Mouse (Mus musculus) neural tube, embryonic 13.5 days (tissue): Measurements from ENCODE around the gene Gal3st2. TPM values are rescaled to one million over a fixed set of nuclear protein-coding genes. Genes with fewer than 3 reads are reported as not detected.
"Not testable (repeated sequence)": the region's sequence is repeated elsewhere in the genome, so short reads cannot be mapped to it uniquely, and the experiment has no call there.

Experiments
- ATAC-seq: fragments of 200-750 bp; cut with Nextera tagmentation; 2 replicates; pipeline ENCODE4 v1.8.0; 2017; ENCODE audit warnings: low read depth, mild to moderate bottlenecking, moderate TSS enrichment, moderate library complexity
- H3K27ac ChIP-seq: fragments of 300-500 bp; sonication (generic); replicated peaks from 2 replicates; pipeline ENCODE4 v1.5.1; 2015; ENCODE audit warnings: moderate library complexity, mild to moderate bottlenecking, inconsistent platforms
- H3K27me3 ChIP-seq: fragments of 300-500 bp; sonication (generic); 2 replicates; pipeline ENCODE4 v1.6.1; 2015; ENCODE audit warnings: mild to moderate bottlenecking, inconsistent platforms
- H3K36me3 ChIP-seq: fragments of 300-500 bp; sonication (generic); 2 replicates; pipeline ENCODE4 v1.6.1; 2015; ENCODE audit warnings: mild to moderate bottlenecking, inconsistent platforms
- H3K4me1 ChIP-seq: fragments of 300-500 bp; sonication (generic); replicated peaks from 2 replicates; pipeline ENCODE4 v1.6.1; 2015; ENCODE audit warnings: inconsistent platforms
- H3K4me2 ChIP-seq: fragments of 300-500 bp; sonication (generic); 2 replicates; pipeline ENCODE4 v1.6.1; 2015; ENCODE audit warnings: inconsistent platforms, mild to moderate bottlenecking, moderate library complexity
- H3K4me3 ChIP-seq: fragments of 300-500 bp; sonication (generic); 2 replicates; pipeline ENCODE4 v1.5.1; 2015; ENCODE audit warnings: mild to moderate bottlenecking, inconsistent platforms
- H3K9ac ChIP-seq: fragments of 300-500 bp; sonication (generic); 2 replicates; pipeline ENCODE4 v1.6.1; 2015; ENCODE audit warnings: moderate library complexity, mild to moderate bottlenecking, inconsistent platforms
- H3K9me3 ChIP-seq: fragments of 300-500 bp; sonication (generic); 2 replicates; pipeline ENCODE4 v1.6.1; 2016; ENCODE audit warnings: inconsistent platforms
- WGBS: fragments of 180-500 bp; shearing (Covaris S2); methylation state at CpG from one replicate; pipeline ENCODE4 v1.1.7; 2015; 5-methylcytosine and 5-hydroxymethylcytosine counted together
- polyA plus RNA-seq: library from polyadenylated mRNA; unstranded; fragments of >200 nt; fragmentation: Nextera tagmentation; extraction: Ambion mirVana; gene quantifications from 2 replicates; pipeline ENCODE4 v1.2.1, GENCODE M21; 2015

Gene Gal3st2
- polyA plus RNA-seq, 1 experiment from 2014 or later = not detected

DNA sequence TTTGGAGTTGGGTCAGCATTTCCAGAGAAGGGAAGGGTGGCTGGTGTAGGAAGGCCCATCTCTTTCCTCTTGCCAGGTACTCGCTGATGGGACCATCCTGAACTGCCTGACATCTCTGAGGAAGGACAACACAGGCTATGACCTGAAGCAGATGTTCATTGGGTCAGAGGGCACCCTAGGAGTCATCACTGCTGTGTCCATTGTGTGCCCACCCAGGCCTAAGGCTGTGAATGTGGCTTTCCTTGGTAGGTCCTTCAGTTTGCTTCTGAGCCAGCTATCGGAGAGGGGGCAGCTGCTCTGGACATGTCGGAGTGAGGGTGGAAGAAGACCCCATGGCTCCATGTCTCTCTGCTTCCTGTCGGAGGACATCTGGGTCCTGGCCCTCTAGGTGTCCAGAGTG is 25.9 kb upstream of the Gal3st2 start:
- no peaks in the 10 kb centered on the region for H3K4me1 ChIP-seq
- H3K27me3 ChIP-seq = no peaks in the 10 kb centered on the region
- H3K9ac ChIP-seq = no peak overlapping the region
- no peaks in the 10 kb centered on the region for H3K9me3 ChIP-seq
- no peak overlapping the region for H3K27ac ChIP-seq
- peaks cover 19% of the 10 kb centered on the region for H3K36me3 ChIP-seq
- no peak for ATAC-seq
- no peak overlapping the region for H3K4me3 ChIP-seq
- WGBS = 92% methylated on average over 4 of the region's 4 CpGs
- H3K4me2 ChIP-seq = no peak overlapping the region

DNA sequence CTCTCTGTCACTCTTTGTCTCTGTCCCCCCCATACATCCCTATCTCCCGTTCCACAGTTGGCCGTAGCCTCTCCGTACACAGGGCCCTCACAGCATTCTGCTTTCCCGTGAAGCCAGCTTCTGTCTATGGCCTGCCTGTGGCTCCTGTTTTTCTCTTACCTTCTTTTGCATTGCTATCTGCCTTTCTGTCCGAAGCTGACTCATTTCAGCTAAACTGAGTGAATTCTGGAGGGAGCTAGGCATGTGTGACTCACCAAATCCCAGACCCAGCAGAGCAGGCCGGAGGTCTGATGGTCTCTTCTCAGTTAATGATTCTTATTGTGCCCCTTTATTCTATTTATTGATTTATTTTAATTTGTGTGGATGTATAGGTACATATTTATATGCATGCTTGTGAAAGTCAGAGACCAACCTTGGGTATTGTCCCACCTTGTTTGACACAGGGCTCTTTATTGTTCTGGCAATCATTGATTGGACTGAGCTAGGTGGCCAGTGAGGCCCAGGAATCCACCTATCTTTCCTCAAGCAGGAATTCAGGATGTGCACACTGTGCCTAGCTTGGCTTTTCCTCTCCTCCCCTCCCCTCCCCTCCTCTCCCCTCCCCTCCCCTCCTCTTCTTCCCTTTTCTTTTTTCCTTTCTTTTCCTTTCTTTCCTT is 25.1 kb upstream of the Gal3st2 start:
- Histone ChIP-seq H3K4me1 (no peaks in the 10 kb centered on the region), H3K9me3 (no peaks in the 10 kb centered on the region), H3K27me3 (no peaks in the 10 kb centered on the region), H3K9ac (no peak overlapping the region), H3K4me3 (no peak overlapping the region), H3K4me2 (no peak overlapping the region), H3K27ac (no peak overlapping the region), H3K36me3 (peaks cover 19% of the 10 kb centered on the region)
- 90% methylated on average over 6 of the region's 6 CpGs for WGBS
- ATAC-seq = no peak

DNA sequence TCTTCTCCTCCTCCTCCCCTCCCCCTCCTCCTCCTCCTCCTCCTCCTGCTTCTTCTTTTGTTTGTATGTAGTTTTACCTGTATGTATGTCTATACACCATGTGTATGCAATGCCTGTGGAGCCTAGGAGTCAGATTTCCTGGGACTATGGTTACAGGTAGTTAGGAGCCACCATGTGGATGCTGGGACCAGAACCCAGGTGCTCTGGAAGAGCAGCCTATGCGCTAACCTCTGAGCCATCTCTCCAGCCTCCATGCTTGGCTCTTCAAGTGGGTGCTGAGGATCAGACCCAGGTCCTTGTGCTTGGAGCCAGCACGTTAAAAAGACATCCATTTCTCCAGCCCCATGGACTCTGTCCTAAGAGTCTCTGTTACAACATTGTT is 24.6 kb upstream of the Gal3st2 start:
- no peak for ATAC-seq
- Histone ChIP-seq H3K4me1 (no peaks in the 10 kb centered on the region), H3K4me3 (no peak overlapping the region), H3K4me2 (no peak overlapping the region), H3K9ac (no peak overlapping the region), H3K27ac (no peak overlapping the region), H3K36me3 (peaks cover 19% of the 10 kb centered on the region), H3K27me3 (no peaks in the 10 kb centered on the region), H3K9me3 (no peaks in the 10 kb centered on the region)
- WGBS = 94% methylated on average over 2 of the region's 2 CpGs

DNA sequence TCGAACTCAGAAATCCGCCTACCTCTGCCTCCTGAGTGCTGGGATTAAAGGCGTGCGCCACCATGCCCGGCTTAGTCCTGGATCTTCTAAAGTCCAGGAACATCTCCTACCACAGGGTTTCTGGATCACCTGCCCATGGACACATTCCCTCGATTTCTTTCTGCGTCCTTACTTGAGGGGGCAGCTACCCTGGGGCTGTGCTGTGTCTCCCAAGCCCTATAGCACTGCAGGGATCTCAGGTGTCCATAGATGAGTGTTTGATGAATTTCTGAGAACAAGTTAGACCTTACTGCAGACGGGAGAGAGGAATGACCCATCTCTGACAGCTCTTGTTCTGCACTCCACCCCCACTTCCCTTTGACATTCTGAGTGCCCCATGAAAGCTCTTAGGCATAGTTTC is 23.8 kb upstream of the Gal3st2 start:
- no peak overlapping the region for H3K4me2 ChIP-seq
- 96% methylated on average over 8 of the region's 8 CpGs for WGBS
- no peak overlapping the region for H3K9ac ChIP-seq
- H3K36me3 ChIP-seq = peaks cover 19% of the 10 kb centered on the region
- no peaks in the 10 kb centered on the region for H3K9me3 ChIP-seq
- H3K27me3 ChIP-seq = no peaks in the 10 kb centered on the region
- no peak for ATAC-seq
- H3K27ac ChIP-seq = no peak overlapping the region
- no peaks in the 10 kb centered on the region for H3K4me1 ChIP-seq
- H3K4me3 ChIP-seq = no peak overlapping the region

DNA sequence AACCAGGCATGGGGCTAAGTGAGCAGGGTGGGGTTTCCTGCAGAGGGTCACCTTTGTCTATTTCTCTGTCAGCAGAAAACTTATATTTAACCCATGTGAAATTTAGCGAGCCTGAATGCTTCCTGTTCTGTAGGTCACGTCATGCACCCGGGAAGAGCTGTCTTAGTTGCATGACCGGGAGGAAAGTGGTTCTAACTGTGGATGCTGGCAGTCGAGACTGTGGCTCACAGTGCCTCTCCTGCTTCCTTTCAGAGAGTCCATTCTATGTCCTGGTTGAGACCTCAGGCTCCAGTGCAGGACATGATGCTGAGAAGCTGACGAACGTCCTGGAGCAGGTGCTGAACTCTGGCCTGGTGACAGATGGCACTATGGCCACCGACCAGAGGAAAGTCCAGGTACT is 22.5 kb upstream of the Gal3st2 start:
- WGBS = 89% methylated on average over 8 of the region's 8 CpGs
- not testable (repeated sequence) for H3K9ac ChIP-seq

DNA sequence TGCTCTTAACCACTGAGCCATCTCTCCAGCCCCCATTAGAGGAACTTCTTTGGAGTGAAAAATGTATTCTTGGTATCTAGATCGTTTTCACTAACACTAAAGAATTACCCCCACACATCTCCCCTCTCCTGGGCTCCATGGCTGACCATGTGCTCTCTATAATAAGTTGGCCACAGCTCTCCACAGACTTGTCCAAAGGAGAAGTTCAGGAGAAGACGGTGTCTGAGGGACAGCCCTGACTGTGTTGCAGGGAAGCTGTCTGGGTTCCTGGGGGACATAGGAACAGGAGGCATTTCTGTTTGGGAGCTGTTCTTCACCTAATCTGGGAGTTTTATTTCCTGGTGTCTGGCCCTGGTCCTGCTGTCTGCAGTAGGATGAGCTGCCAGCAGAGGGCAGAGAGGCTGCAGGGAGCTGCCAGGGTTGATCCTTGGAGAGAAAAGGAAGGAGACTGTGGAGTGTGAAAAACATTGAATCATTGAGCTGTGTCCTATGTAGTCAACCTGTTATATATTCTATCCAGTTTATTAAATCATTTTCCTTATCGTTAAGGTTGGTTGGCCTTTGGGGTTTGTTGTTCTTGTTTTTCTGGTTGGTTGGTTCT is 15.2 kb upstream of the Gal3st2 start:
- not testable (repeated sequence) for H3K36me3 ChIP-seq, ATAC-seq, H3K27ac ChIP-seq, H3K27me3 ChIP-seq, H3K4me2 ChIP-seq, H3K9ac ChIP-seq, H3K4me1 ChIP-seq, H3K4me3 ChIP-seq, H3K9me3 ChIP-seq
- WGBS = 71% methylated on average over 2 of the region's 3 CpGs

More for the DNA sequence above, 22.5 kb upstream of the Gal3st2 start:
- H3K4me1 ChIP-seq, H3K27me3 ChIP-seq, H3K4me3 ChIP-seq, H3K4me2 ChIP-seq, ATAC-seq, H3K27ac ChIP-seq, H3K9me3 ChIP-seq: not testable (repeated sequence)
- H3K36me3 ChIP-seq = peaks cover 19% of the 10 kb centered on the region

DNA sequence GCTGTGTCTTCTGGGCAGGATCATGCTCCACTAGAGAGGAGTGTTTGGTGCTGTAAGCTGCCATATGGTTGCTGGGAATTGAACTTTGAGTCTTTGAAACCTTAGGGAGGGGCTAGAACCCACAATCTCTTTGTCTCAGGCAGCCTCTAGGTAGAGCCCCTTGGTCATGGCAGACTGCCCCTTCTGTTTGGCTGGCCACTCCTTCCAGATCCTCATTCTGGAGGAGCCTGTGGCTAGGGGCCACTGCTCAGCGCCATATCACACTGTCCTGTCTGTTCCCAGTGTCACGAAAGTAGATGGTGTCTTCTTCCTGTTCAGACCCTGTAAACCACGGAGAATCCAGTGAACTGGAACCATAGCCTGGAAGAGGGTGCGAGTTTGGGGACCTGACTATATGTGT is 5.3 kb upstream of the Gal3st2 start:
- not testable (repeated sequence) for H3K4me2 ChIP-seq, H3K9ac ChIP-seq, H3K4me3 ChIP-seq, H3K27ac ChIP-seq, H3K9me3 ChIP-seq, H3K27me3 ChIP-seq, H3K4me1 ChIP-seq
- WGBS = 89% methylated on average over 4 of the region's 4 CpGs
- H3K36me3 ChIP-seq = peaks cover 10% of the 10 kb centered on the region; the same call in 1 of the 2 replicates
- ATAC-seq = peak; percentile 43; the same call in 1 of the 2 replicates

DNA sequence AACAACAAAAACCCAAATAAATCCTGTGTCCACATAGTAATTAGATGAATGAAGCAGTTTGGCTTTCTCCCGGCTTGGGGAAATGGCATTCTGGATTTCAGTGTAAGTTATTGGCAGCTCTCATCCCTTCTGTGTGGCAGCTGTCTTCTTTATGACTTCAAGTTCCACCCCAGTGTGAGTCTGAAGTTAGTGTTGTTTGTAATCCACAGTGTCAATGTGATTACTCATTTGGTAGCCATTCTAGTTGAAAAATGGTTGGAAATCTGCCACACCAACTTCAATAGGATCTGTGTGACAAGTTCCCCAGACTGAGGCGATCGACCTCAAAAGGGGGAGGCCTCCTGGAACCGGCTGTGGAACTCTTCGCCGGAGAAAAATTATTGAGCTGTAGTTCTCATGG is 3.7 kb upstream of the Gal3st2 start:
- ATAC-seq = no peak
- Histone ChIP-seq H3K4me2 (no peak overlapping the region), H3K36me3 (no peaks in the 10 kb centered on the region), H3K4me3 (no peak overlapping the region), H3K27me3 (no peaks in the 10 kb centered on the region), H3K9ac (no peak overlapping the region), H3K4me1 (no peaks in the 10 kb centered on the region), H3K9me3 (no peaks in the 10 kb centered on the region), H3K27ac (no peak overlapping the region)
- 52% methylated on average over 6 of the region's 6 CpGs for WGBS

DNA sequence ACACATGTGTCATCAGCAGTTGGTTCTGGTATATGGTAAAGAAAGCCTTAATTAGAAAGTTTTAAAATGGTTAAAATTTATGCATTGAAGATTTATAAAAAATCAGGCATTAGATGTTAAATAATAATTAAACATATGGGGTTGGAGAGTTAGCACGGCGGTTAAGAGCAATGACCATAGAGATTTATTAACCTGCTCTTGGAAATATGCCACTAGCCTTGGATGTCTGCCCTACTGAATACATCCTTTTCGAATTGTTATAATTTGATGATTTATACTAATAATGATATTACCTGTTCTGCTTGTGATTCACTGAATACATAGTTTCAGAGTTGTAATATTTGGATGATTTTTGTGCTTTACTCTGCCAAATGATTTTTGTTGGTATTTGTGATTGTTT is 3.1 kb upstream of the Gal3st2 start:
- 73% methylated on average over 3 of the region's 3 CpGs for WGBS
- no peak overlapping the region for H3K4me3 ChIP-seq
- H3K9me3 ChIP-seq = no peaks in the 10 kb centered on the region
- no peaks in the 10 kb centered on the region for H3K27me3 ChIP-seq
- H3K36me3 ChIP-seq = no peaks in the 10 kb centered on the region
- no peak overlapping the region for H3K4me2 ChIP-seq
- H3K9ac ChIP-seq = no peak overlapping the region
- no peak overlapping the region for H3K27ac ChIP-seq
- H3K4me1 ChIP-seq = no peaks in the 10 kb centered on the region
- no peak for ATAC-seq

DNA sequence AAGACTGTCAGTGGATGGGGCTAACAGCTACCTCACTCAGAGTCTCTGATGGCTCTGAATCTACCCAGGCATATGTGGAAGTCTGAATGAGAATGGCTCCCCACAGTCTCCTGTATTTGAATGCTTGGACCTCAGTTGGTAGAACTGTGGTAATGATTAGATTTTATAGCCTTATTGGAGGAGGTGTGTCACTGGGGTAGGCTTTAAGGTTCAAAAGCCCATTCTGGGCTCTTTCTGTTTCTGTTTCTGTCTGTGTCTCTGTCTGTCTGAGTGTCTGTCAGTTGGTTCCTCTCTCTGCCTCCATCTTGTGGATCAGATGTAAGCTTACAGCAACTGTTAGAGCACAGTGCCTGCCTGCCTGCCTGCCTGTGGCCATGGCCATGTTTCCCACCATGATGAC is 1.5 kb upstream of the Gal3st2 start:
- no peak for ATAC-seq
- Histone ChIP-seq H3K4me1 (no peaks in the 10 kb centered on the region), H3K9ac (no peak overlapping the region), H3K4me2 (no peak overlapping the region), H3K9me3 (no peaks in the 10 kb centered on the region), H3K27ac (no peak overlapping the region), H3K36me3 (no peaks in the 10 kb centered on the region), H3K4me3 (no peak overlapping the region), H3K27me3 (no peaks in the 10 kb centered on the region)

DNA sequence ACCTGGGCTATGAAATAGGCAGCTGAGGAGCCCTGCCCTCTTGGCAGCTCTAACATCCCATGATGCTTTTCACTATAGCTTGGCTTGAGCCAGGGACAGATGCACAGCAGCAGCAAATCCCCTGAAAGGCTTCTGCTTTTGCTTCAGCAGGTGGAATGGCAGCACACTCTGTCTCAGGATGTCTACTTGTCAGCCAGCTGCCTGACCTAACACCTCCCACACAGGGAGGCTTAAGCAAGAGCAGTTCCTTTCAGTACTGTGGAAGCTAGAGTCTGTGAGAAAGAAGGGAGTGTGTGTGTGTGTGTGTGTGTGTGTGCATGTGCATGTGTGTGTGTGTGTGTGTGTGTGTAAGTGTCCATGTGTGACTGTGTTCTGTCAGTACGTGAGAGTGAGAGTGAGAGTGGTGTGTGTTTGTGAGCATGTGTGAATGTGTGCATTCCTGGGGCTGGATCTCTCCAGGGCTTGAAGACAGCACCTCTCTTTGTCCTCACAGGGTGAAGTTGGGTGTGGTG is 10.5 kb downstream of the Gal3st2 start:
- not testable (repeated sequence) for H3K9me3 ChIP-seq, H3K27me3 ChIP-seq, ATAC-seq, H3K4me3 ChIP-seq, H3K4me1 ChIP-seq, H3K9ac ChIP-seq, H3K4me2 ChIP-seq, H3K27ac ChIP-seq, H3K36me3 ChIP-seq
- 69% methylated on average over 1 of the region's 1 CpGs for WGBS

DNA sequence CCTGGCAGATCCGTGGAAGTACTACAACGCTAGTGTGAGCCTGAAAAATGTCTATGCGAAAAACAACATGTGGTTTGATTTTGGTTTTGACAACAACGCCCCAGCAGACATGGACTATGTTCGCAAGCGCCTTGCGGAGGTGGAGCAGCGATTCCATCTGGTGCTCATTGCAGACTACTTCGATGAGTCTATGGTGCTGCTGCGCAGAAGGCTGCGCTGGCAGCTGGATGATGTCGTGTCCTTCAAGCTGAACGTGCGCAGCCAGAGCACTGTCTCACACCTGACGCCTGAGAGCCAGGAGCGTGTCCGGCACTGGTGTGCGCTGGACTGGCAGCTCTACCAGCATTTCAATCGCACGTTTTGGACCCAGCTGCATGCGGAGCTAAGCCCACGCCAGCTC is 13.3 kb downstream of the Gal3st2 start:
- H3K36me3 ChIP-seq, H3K9ac ChIP-seq, H3K9me3 ChIP-seq, H3K27ac ChIP-seq, H3K27me3 ChIP-seq, H3K4me2 ChIP-seq, ATAC-seq, H3K4me3 ChIP-seq, H3K4me1 ChIP-seq: not testable (repeated sequence)
- 93% methylated on average over 15 of the region's 22 CpGs for WGBS

DNA sequence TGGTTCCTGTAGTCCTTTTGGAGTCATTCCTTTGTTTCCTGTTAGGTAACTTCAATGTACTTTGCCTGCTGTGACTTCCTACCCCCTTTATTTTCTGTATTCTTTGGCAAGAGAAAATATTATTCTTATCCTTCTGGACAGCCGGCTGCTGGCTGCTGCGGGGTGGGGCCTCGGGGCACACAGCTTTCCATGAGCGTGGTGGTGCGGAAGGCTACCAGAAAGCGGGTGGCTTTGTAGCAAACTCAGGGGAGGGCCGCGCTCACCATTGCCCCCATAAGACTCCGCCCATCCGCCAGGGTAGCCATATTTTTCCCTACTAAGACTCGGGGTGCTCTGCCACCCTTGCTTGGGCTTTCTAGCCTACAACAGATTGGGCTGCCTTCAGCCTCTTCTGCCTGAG is 20.7 kb downstream of the Gal3st2 start:
- not testable (repeated sequence) for H3K4me1 ChIP-seq, H3K4me2 ChIP-seq, H3K4me3 ChIP-seq, H3K9ac ChIP-seq, H3K36me3 ChIP-seq, H3K27me3 ChIP-seq, H3K9me3 ChIP-seq, H3K27ac ChIP-seq
- no CpG with 5 or more reads among the region's 11 CpGs for WGBS
- peak; percentile 69; the same call in 1 of the 2 replicates for ATAC-seq
